Mouse (Mus musculus): ENCODE measurements around the gene Olfr692. TPM values are rescaled to one million over a fixed set of nuclear protein-coding genes. Genes with fewer than 3 reads are reported as not detected.
A peak's percentile ranks its signal among the peaks of the same experiment; 100 is the strongest.

The Olfr692 gene
- total and polyA plus RNA-seq, 2 experiments from 2014 or later, result not detected

GRCm38 (mm10) chr7:105416529-105416928 lies 48.5 kb downstream of the Olfr692 start:
- no peak overlapping the region for H3K9ac ChIP-seq (replicated peaks; ENCODE audit: low read length)
- no peak overlapping the region for H3K4me3 ChIP-seq (ENCODE audit: low read length)
- 92% methylated on average over 7 of the region's 7 CpGs for WGBS
- H3K4me1 ChIP-seq (ENCODE audit: insufficient read depth, low read length), result no peaks in the 10 kb centered on the region
- DNase-seq (ENCODE audit: low spot score) (no peak), ATAC-seq (no peak)
- no peak overlapping the region for H3K27ac ChIP-seq
- H3K27me3 ChIP-seq (ENCODE audit: insufficient read depth, low read length), result no peaks in the 10 kb centered on the region
- no peak overlapping the region for H3K4me2 ChIP-seq (ENCODE audit: low read depth, low read length)
- no peaks in the 10 kb centered on the region for H3K36me3 ChIP-seq (ENCODE audit: insufficient read depth, low read length)
- TF ChIP-seq CTCF (IDR thresholded peaks at IDR 0.05; ENCODE audit: low read depth), result no peak
- no peaks in the 10 kb centered on the region for H3K9me3 ChIP-seq (ENCODE audit: low read length)

- 65% methylated on average over 5 of the region's 5 CpGs for WGBS
- peak; percentile 27; the same call in 1 of the 2 replicates for ATAC-seq
- no peak overlapping the region for H3K27ac ChIP-seq
- H3K27me3 ChIP-seq (ENCODE audit: insufficient read depth, low read length), result no peaks in the 10 kb centered on the region
- H3K4me3 ChIP-seq (ENCODE audit: low read length), result no peak overlapping the region
- H3K36me3 ChIP-seq (ENCODE audit: insufficient read depth, low read length), result no peaks in the 10 kb centered on the region
- no peak for TF ChIP-seq CTCF (IDR thresholded peaks at IDR 0.05; ENCODE audit: low read depth)
- H3K4me1 ChIP-seq (ENCODE audit: insufficient read depth, low read length), result no peaks in the 10 kb centered on the region
- H3K9me3 ChIP-seq (ENCODE audit: low read length), result no peaks in the 10 kb centered on the region
- no peak overlapping the region for H3K9ac ChIP-seq (replicated peaks; ENCODE audit: low read length)
- DNase-seq (ENCODE audit: low spot score), result no peak
- H3K4me2 ChIP-seq (ENCODE audit: low read depth, low read length), result no peak overlapping the region
These were observed 50.1 kb downstream of the Olfr692 start for GRCm38 (mm10) chr7:105418106-105418505.

Other genes starting within 250 kb of the Olfr692 start
- not detected in 2 replicates for gene Olfr683, start 221.2 kb upstream of the Olfr692 start, total RNA-seq (2014; rRNA removed)
- not detected in 2 replicates for gene Olfr683, start 221.2 kb upstream of the Olfr692 start, polyA plus RNA-seq (2015; fragmentation: Nextera tagmentation; extraction: Ambion mirVana)
- gene Olfr684, start 204.6 kb upstream of the Olfr692 start, total RNA-seq (2014; rRNA removed), result not detected in 2 replicates
- not detected in 2 replicates for gene Olfr684, start 204.6 kb upstream of the Olfr692 start, polyA plus RNA-seq (2015; fragmentation: Nextera tagmentation; extraction: Ambion mirVana)
- gene Olfr685, start 182.2 kb upstream of the Olfr692 start, total RNA-seq (2014; rRNA removed), result 0.52 TPM in 1 of 2 replicates, not detected in the other
- gene Olfr685, start 182.2 kb upstream of the Olfr692 start, polyA plus RNA-seq (2015; fragmentation: Nextera tagmentation; extraction: Ambion mirVana), result not detected in 2 replicates
- gene Olfr686, start 160.7 kb upstream of the Olfr692 start, total RNA-seq (2014; rRNA removed), result 0.10 TPM in 1 of 2 replicates, not detected in the other
- gene Olfr686, start 160.7 kb upstream of the Olfr692 start, polyA plus RNA-seq (2015; fragmentation: Nextera tagmentation; extraction: Ambion mirVana), result not detected in 2 replicates
- not detected in 2 replicates for gene Olfr688, start 80.1 kb upstream of the Olfr692 start, total RNA-seq (2014; rRNA removed)
- gene Olfr688, start 80.1 kb upstream of the Olfr692 start, polyA plus RNA-seq (2015; fragmentation: Nextera tagmentation; extraction: Ambion mirVana), result not detected in 2 replicates
- gene Olfr689, start 57.1 kb upstream of the Olfr692 start, total RNA-seq (2014; rRNA removed), result not detected in 2 replicates
- 0.05 and 0.16 TPM in 2 replicates for gene Olfr689, start 57.1 kb upstream of the Olfr692 start, polyA plus RNA-seq (2015; fragmentation: Nextera tagmentation; extraction: Ambion mirVana)
- 0.14 and 0.99 TPM in 2 replicates for gene Olfr690, start 34.1 kb upstream of the Olfr692 start, total RNA-seq (2014; rRNA removed)
- gene Olfr690, start 34.1 kb upstream of the Olfr692 start, polyA plus RNA-seq (2015; fragmentation: Nextera tagmentation; extraction: Ambion mirVana), result not detected in 2 replicates
- 0.52 and 0.75 TPM in 2 replicates for gene Olfr691, start 26.0 kb upstream of the Olfr692 start, total RNA-seq (2014; rRNA removed)
- 0.13 and 0.15 TPM in 2 replicates for gene Olfr691, start 26.0 kb upstream of the Olfr692 start, polyA plus RNA-seq (2015; fragmentation: Nextera tagmentation; extraction: Ambion mirVana)
- not detected in 2 replicates for gene Gm5901, start 6.8 kb downstream of the Olfr692 start, total RNA-seq (2014; rRNA removed)
- 0.44 TPM in 1 of 2 replicates, not detected in the other for gene Gm5901, start 6.8 kb downstream of the Olfr692 start, polyA plus RNA-seq (2015; fragmentation: Nextera tagmentation; extraction: Ambion mirVana)
- 48.0 and 48.8 TPM in 2 replicates for gene Fam160a2, start 31.8 kb downstream of the Olfr692 start, total RNA-seq (2014; rRNA removed)
- 30.7 and 33.4 TPM in 2 replicates for gene Fam160a2, start 31.8 kb downstream of the Olfr692 start, polyA plus RNA-seq (2015; fragmentation: Nextera tagmentation; extraction: Ambion mirVana)
- 0.21 TPM in 1 of 2 replicates, not detected in the other for gene Cnga4, start 36.3 kb downstream of the Olfr692 start, total RNA-seq (2014; rRNA removed)
- 0.08 and 0.14 TPM in 2 replicates for gene Cnga4, start 36.3 kb downstream of the Olfr692 start, polyA plus RNA-seq (2015; fragmentation: Nextera tagmentation; extraction: Ambion mirVana)
- gene Cckbr, start 57.5 kb downstream of the Olfr692 start, total RNA-seq (2014; rRNA removed), result 10.7 and 14.2 TPM in 2 replicates
- gene Cckbr, start 57.5 kb downstream of the Olfr692 start, polyA plus RNA-seq (2015; fragmentation: Nextera tagmentation; extraction: Ambion mirVana), result 5.3 TPM in 2 replicates
- 32.8 and 49.5 TPM in 2 replicates for gene Cavin3, start 114.1 kb downstream of the Olfr692 start, total RNA-seq (2014; rRNA removed)
- gene Cavin3, start 114.1 kb downstream of the Olfr692 start, polyA plus RNA-seq (2015; fragmentation: Nextera tagmentation; extraction: Ambion mirVana), result 47.3 and 52.7 TPM in 2 replicates
- gene Smpd1, start 186.1 kb downstream of the Olfr692 start, total RNA-seq (2014; rRNA removed), result 177 and 178 TPM in 2 replicates
- 103 and 108 TPM in 2 replicates for gene Smpd1, start 186.1 kb downstream of the Olfr692 start, polyA plus RNA-seq (2015; fragmentation: Nextera tagmentation; extraction: Ambion mirVana)
- 512 and 570 TPM in 2 replicates for gene Apbb1, start 213.4 kb downstream of the Olfr692 start, total RNA-seq (2014; rRNA removed)
- 306 and 307 TPM in 2 replicates for gene Apbb1, start 213.4 kb downstream of the Olfr692 start, polyA plus RNA-seq (2015; fragmentation: Nextera tagmentation; extraction: Ambion mirVana)
- 0.36 TPM in 1 of 2 replicates, not detected in the other for gene Hpx, start 231.9 kb downstream of the Olfr692 start, total RNA-seq (2014; rRNA removed)
- 0.11 TPM in 1 of 2 replicates, not detected in the other for gene Hpx, start 231.9 kb downstream of the Olfr692 start, polyA plus RNA-seq (2015; fragmentation: Nextera tagmentation; extraction: Ambion mirVana)